Mouse (Mus musculus): ENCODE measurements around the gene Wap. TPM values are rescaled to one million over a fixed set of nuclear protein-coding genes. Genes with fewer than 3 reads are reported as not detected.

The Wap gene
- polyA plus RNA-seq, 1 experiment from 2014 or later = 2.6 TPM

DNA sequence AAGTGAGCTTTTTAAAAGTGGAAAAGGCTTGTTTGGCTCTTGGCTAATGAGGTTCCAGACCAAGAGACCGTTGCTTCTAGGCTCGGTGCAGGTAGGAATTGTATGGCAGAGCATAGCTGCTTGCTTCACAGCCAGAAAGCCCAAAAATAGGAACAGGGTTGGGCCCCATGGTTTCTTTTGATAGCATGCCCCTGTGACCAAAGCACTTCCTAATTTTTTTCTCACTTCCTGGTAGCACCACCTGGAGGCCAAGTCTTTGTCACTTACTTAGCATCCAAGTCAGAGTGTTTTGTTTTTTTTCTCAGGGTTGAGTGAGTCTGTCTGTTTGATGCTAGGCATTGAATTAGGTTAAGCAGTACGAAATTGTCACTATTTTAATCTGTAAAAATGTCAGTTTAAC is 51.8 kb downstream of the Wap start:
- no peak for ATAC-seq (ENCODE audit: low FRiP score, low TSS enrichment)
- Histone ChIP-seq H3K9me3 (ENCODE audit: control insufficient read depth, low read length) (no peaks in the 10 kb centered on the region), H3K27me3 (ENCODE audit: control insufficient read depth, insufficient read depth, low read length) (no peaks in the 10 kb centered on the region), H3K27ac (replicated peaks) (no peak overlapping the region; the same call in 1 of the 2 replicates), H3K4me3 (ENCODE audit: low read depth, low read length) (no peak overlapping the region), H3K4me2 (replicated peaks; ENCODE audit: low read depth) (no peak overlapping the region), H3K9ac (ENCODE audit: low read length) (no peak overlapping the region), H3K36me3 (ENCODE audit: control insufficient read depth, insufficient read depth, low read length) (peaks cover 14% of the 10 kb centered on the region; the same call in 1 of the 2 replicates), H3K4me1 (replicated peaks; ENCODE audit: control insufficient read depth, insufficient read depth) (peaks cover 2% of the 10 kb centered on the region; the same call in 1 of the 2 replicates)
- WGBS = 77% methylated on average over 3 of the region's 3 CpGs
- TF ChIP-seq CTCF (IDR thresholded peaks at IDR 0.05; ENCODE audit: low read depth) (peak; percentile 54), EP300 (optimal IDR thresholded peaks at IDR 0.05) (no peak)
- DNase-seq (ENCODE audit: low spot score) = no peak

DNA sequence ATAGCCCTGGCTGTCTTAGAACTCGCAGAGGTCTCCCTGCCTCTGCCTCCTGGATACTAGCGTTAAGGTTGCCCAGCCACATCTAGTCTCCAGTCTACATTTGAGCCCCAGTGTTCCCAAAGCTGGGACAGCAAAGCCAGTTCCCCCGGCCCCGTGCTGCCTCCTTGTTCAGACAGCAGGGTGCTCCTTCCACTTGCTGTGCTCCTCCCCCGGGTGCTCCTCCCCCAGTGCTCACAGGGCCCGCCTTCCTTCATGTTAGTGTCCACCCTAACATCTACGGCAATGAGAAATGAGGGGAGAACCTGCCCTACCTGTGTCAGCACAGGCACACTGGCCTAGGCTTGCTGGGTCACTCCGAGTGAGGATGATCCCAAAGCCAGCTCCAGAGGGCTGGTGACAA is 52.7 kb downstream of the Wap start:
- WGBS = 91% methylated on average over 8 of the region's 8 CpGs
- ATAC-seq (ENCODE audit: low FRiP score, low TSS enrichment) (no peak), DNase-seq (ENCODE audit: low spot score) (no peak)
- peaks cover 11% of the 10 kb centered on the region; the same call in 1 of the 2 replicates for H3K36me3 ChIP-seq (ENCODE audit: control insufficient read depth, insufficient read depth, low read length)
- no peak overlapping the region; the same call in 1 of the 2 replicates for H3K27ac ChIP-seq (replicated peaks)
- H3K4me2 ChIP-seq (replicated peaks; ENCODE audit: low read depth) = no peak overlapping the region
- peaks cover 2% of the 10 kb centered on the region; the same call in 1 of the 2 replicates for H3K4me1 ChIP-seq (replicated peaks; ENCODE audit: control insufficient read depth, insufficient read depth)
- H3K27me3 ChIP-seq (ENCODE audit: control insufficient read depth, insufficient read depth, low read length) = no peaks in the 10 kb centered on the region
- H3K4me3 ChIP-seq (ENCODE audit: low read depth, low read length) = no peak overlapping the region
- no peak overlapping the region for H3K9ac ChIP-seq (ENCODE audit: low read length)
- H3K9me3 ChIP-seq (ENCODE audit: control insufficient read depth, low read length) = no peaks in the 10 kb centered on the region
- TF ChIP-seq EP300 (optimal IDR thresholded peaks at IDR 0.05) = no peak
- no peak for TF ChIP-seq CTCF (IDR thresholded peaks at IDR 0.05; ENCODE audit: low read depth)

Other genes starting within 250 kb of the Wap start
- gene Zmiz2, start 249.6 kb downstream of the Wap start, polyA plus RNA-seq (2015; fragmentation: Nextera tagmentation; extraction: Ambion mirVana) = 7.1 and 8.7 TPM in 2 replicates
- 4,199 and 4,786 TPM in 2 replicates for gene Ppia, start 223.2 kb downstream of the Wap start, polyA plus RNA-seq (2015; fragmentation: Nextera tagmentation; extraction: Ambion mirVana)
- gene H2afv, start 194.2 kb downstream of the Wap start, polyA plus RNA-seq (2015; fragmentation: Nextera tagmentation; extraction: Ambion mirVana) = 187 and 198 TPM in 2 replicates
- 17.5 and 19.6 TPM in 2 replicates for gene Purb, start 162.7 kb downstream of the Wap start, polyA plus RNA-seq (2015; fragmentation: Nextera tagmentation; extraction: Ambion mirVana)
- gene Myo1g, start 117.7 kb downstream of the Wap start, polyA plus RNA-seq (2015; fragmentation: Nextera tagmentation; extraction: Ambion mirVana) = 0.77 and 0.85 TPM in 2 replicates
- 45.7 and 45.9 TPM in 2 replicates for gene Ccm2, start 91.8 kb downstream of the Wap start, polyA plus RNA-seq (2015; fragmentation: Nextera tagmentation; extraction: Ambion mirVana)
- 7.3 and 7.4 TPM in 2 replicates for gene Nacad, start 32.6 kb downstream of the Wap start, polyA plus RNA-seq (2015; fragmentation: Nextera tagmentation; extraction: Ambion mirVana)
- gene Tbrg4, start 12.6 kb downstream of the Wap start, polyA plus RNA-seq (2015; fragmentation: Nextera tagmentation; extraction: Ambion mirVana) = 29.3 and 31.2 TPM in 2 replicates
- gene Ramp3, start 19.9 kb upstream of the Wap start, polyA plus RNA-seq (2015; fragmentation: Nextera tagmentation; extraction: Ambion mirVana) = 11.6 and 12.8 TPM in 2 replicates
- gene Gm11983, start 199.0 kb upstream of the Wap start, polyA plus RNA-seq (2015; fragmentation: Nextera tagmentation; extraction: Ambion mirVana) = not detected in 2 replicates

Measured in stomach, postnatal 0 days (tissue).